Mouse (Mus musculus): ENCODE measurements at regions not wholly inside any gene's neighbourhood (a gene's known extent, or its start where the extent isn't known, plus 50 kb on each side); places are given as distances from the start of the nearest gene placed in this dataset.

DNA sequence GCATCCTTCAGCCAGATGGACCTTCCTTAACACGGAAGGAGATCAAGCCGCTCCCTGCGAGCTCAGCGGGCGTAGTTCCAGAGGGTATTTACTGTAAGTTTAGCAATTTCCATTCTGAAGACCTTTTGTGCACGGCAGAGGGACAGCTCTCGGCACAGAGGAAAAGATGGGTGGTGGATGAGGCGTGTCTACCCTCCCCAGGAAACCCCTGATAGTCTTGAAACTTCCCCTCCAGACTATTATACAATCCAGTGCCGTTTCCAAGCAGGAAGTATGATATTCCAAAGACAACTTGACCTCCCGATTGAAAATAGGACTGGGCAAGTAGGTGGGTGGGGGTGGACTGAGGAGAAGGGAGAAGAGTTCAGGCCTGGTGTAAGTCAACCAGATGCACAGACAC, 340.4 kb upstream of the Adgrl2 start:
- Histone ChIP-seq H3K4me3 (ENCODE audit: low read depth, low read length) (no peak overlapping the region), H3K9ac (ENCODE audit: low read depth, poor library complexity, severe bottlenecking) (no peak overlapping the region), H3K27me3 (ENCODE audit: control insufficient read depth, insufficient read depth, low read length, poor library complexity, severe bottlenecking) (no peaks in the 10 kb centered on the region), H3K9me3 (replicated peaks; ENCODE audit: control insufficient read depth, insufficient read depth, low read length, poor library complexity, severe bottlenecking) (no peaks in the 10 kb centered on the region), H3K36me3 (ENCODE audit: control insufficient read depth, insufficient read depth, low read length, poor library complexity, severe bottlenecking) (no peaks in the 10 kb centered on the region), H3K4me1 (ENCODE audit: control insufficient read depth, insufficient read depth, low read length) (peaks cover 6% of the 10 kb centered on the region), H3K27ac (ENCODE audit: insufficient read depth, low read length) (no peak overlapping the region)
- TF ChIP-seq CTCF (IDR thresholded peaks at IDR 0.05; ENCODE audit: low read depth, low read length) = no peak
- TF ChIP-seq EP300 (IDR thresholded peaks at IDR 0.05; ENCODE audit: insufficient read depth, low read depth, low read length) = no peak
- no peak for TF ChIP-seq POLR2A (IDR thresholded peaks at IDR 0.05; ENCODE audit: insufficient read depth, low read length)

DNA sequence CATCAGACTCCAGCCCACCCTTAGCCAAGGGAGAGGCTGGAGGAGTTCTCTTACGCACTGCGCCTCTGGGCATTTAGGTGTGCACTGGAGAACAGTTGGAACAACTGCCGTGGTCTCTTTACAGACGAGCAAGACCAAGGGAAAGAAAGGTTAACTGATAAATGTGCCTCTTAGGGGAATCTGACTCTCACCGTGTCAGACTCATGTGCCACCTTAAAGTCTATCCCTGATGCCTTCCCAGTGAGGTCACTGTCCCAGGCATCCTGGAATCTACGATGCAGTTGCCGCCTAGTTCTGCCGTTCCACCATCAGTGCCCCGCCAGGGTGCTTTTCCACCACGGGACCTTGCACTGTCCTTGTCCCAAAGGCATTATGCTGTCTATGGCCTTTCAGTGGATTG, 339.7 kb upstream of the Adgrl2 start:
- Histone ChIP-seq H3K4me1 (ENCODE audit: control insufficient read depth, insufficient read depth, low read length) (peaks cover 6% of the 10 kb centered on the region), H3K27ac (ENCODE audit: insufficient read depth, low read length) (no peak overlapping the region), H3K9ac (ENCODE audit: low read depth, poor library complexity, severe bottlenecking) (no peak overlapping the region), H3K4me3 (ENCODE audit: low read depth, low read length) (no peak overlapping the region), H3K27me3 (ENCODE audit: control insufficient read depth, insufficient read depth, low read length, poor library complexity, severe bottlenecking) (no peaks in the 10 kb centered on the region), H3K36me3 (ENCODE audit: control insufficient read depth, insufficient read depth, low read length, poor library complexity, severe bottlenecking) (no peaks in the 10 kb centered on the region), H3K9me3 (replicated peaks; ENCODE audit: control insufficient read depth, insufficient read depth, low read length, poor library complexity, severe bottlenecking) (no peaks in the 10 kb centered on the region)
- TF ChIP-seq EP300 (IDR thresholded peaks at IDR 0.05; ENCODE audit: insufficient read depth, low read depth, low read length) (no peak), CTCF (IDR thresholded peaks at IDR 0.05; ENCODE audit: low read depth, low read length) (no peak), POLR2A (IDR thresholded peaks at IDR 0.05; ENCODE audit: insufficient read depth, low read length) (no peak)

DNA sequence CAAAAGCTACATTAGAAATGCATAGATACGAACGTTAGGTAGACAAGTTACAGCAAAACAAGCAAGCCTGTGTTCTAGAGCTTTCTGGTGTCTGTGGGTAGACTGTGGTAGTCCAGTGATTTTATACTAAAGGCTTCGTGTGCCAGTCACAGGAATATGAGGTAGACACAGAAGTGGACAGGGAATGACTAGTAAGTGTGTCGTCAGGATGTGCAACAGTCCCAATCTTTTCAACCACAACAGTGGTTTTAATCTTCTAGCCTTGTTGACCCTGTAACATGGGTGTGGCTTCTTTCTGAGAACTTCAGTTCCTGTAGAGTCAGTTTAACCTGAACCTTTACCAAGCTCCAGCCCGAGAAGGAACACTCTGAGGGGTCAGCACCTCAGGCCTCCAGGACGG, 339.3 kb upstream of the Adgrl2 start:
- Histone ChIP-seq H3K9ac (ENCODE audit: low read depth, poor library complexity, severe bottlenecking) (no peak overlapping the region), H3K27ac (ENCODE audit: insufficient read depth, low read length) (no peak overlapping the region), H3K4me1 (ENCODE audit: control insufficient read depth, insufficient read depth, low read length) (peaks cover 6% of the 10 kb centered on the region), H3K9me3 (replicated peaks; ENCODE audit: control insufficient read depth, insufficient read depth, low read length, poor library complexity, severe bottlenecking) (no peaks in the 10 kb centered on the region), H3K27me3 (ENCODE audit: control insufficient read depth, insufficient read depth, low read length, poor library complexity, severe bottlenecking) (no peaks in the 10 kb centered on the region), H3K4me3 (ENCODE audit: low read depth, low read length) (no peak overlapping the region), H3K36me3 (ENCODE audit: control insufficient read depth, insufficient read depth, low read length, poor library complexity, severe bottlenecking) (no peaks in the 10 kb centered on the region)
- TF ChIP-seq EP300 (IDR thresholded peaks at IDR 0.05; ENCODE audit: insufficient read depth, low read depth, low read length) = no peak
- TF ChIP-seq CTCF (IDR thresholded peaks at IDR 0.05; ENCODE audit: low read depth, low read length) = no peak
- no peak for TF ChIP-seq POLR2A (IDR thresholded peaks at IDR 0.05; ENCODE audit: insufficient read depth, low read length)

DNA sequence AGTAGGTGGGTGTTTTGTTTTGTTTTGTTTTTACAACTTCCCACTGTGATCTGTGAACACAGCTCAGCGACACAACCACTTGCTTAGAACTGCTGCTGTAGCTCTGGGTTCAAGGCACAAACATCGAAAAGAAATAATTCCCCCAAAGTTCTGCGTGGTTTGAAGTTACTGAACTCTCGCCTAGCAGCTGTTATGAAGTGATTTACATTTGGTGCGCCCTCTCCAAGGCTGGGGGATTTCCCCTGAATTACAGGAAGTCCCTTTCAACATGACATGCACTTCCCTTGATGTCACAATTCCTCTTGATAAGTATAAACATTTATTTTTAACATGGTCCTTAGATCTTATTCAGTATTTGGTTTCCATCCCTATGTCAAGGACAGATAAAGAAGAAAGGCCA, 336.3 kb upstream of the Adgrl2 start:
- Histone ChIP-seq H3K4me1 (ENCODE audit: control insufficient read depth, insufficient read depth, low read length) (peaks cover 6% of the 10 kb centered on the region), H3K27me3 (ENCODE audit: control insufficient read depth, insufficient read depth, low read length, poor library complexity, severe bottlenecking) (no peaks in the 10 kb centered on the region), H3K36me3 (ENCODE audit: control insufficient read depth, insufficient read depth, low read length, poor library complexity, severe bottlenecking) (no peaks in the 10 kb centered on the region), H3K9ac (ENCODE audit: low read depth, poor library complexity, severe bottlenecking) (no peak overlapping the region), H3K9me3 (replicated peaks; ENCODE audit: control insufficient read depth, insufficient read depth, low read length, poor library complexity, severe bottlenecking) (no peaks in the 10 kb centered on the region), H3K27ac (ENCODE audit: insufficient read depth, low read length) (no peak overlapping the region), H3K4me3 (ENCODE audit: low read depth, low read length) (no peak overlapping the region)
- TF ChIP-seq POLR2A (IDR thresholded peaks at IDR 0.05; ENCODE audit: insufficient read depth, low read length) (no peak), CTCF (IDR thresholded peaks at IDR 0.05; ENCODE audit: low read depth, low read length) (no peak), EP300 (IDR thresholded peaks at IDR 0.05; ENCODE audit: insufficient read depth, low read depth, low read length) (no peak)

DNA sequence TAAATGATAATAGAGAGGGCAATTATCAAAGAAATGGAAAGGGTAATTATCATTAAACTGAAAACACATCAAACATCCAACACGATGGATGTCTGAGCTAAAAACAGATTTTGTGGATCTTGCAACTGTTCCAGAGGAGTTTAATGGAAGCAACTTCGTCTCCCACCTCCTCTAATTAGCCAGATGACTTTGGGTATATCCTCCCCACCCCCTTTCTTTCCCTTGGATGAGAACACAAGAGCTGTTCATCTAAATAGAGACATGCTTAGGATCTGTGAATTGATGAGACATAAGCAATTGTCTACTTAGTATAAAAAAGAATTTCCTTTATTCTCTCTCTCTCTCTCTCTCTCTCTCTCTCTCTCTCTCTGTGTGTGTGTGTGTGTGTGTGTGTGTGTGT, 333.7 kb upstream of the Adgrl2 start:
- TF ChIP-seq POLR2A (IDR thresholded peaks at IDR 0.05; ENCODE audit: insufficient read depth, low read length) (no peak), EP300 (IDR thresholded peaks at IDR 0.05; ENCODE audit: insufficient read depth, low read depth, low read length) (no peak), CTCF (IDR thresholded peaks at IDR 0.05; ENCODE audit: low read depth, low read length) (no peak)
- no peaks in the 10 kb centered on the region for H3K9me3 ChIP-seq (replicated peaks; ENCODE audit: control insufficient read depth, insufficient read depth, low read length, poor library complexity, severe bottlenecking)

DNA sequence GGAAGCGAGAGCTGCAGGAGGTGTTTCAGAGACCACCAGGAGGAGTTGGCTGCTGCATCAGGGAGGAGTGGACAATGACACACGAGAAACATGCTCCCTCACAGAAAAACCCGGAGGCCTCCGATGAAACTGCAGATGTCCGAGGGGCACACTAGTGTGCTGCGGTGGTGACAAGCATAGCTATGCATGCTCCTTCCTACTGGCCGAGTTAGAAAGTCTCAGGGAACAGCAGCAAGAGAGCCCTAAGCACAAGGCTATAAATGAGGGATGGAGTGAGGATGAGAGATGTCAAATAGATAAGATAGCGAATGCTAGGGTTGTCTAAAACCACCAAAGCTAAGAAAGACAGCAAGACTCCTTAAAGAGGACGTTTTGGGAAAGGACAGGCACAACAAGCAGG, 328.4 kb upstream of the Adgrl2 start:
- no peak overlapping the region for H3K27ac ChIP-seq (ENCODE audit: insufficient read depth, low read length)
- H3K9me3 ChIP-seq (replicated peaks; ENCODE audit: control insufficient read depth, insufficient read depth, low read length, poor library complexity, severe bottlenecking) = no peaks in the 10 kb centered on the region
- H3K27me3 ChIP-seq (ENCODE audit: control insufficient read depth, insufficient read depth, low read length, poor library complexity, severe bottlenecking) = no peaks in the 10 kb centered on the region
- H3K4me1 ChIP-seq (ENCODE audit: control insufficient read depth, insufficient read depth, low read length) = peaks cover 2% of the 10 kb centered on the region
- no peaks in the 10 kb centered on the region for H3K36me3 ChIP-seq (ENCODE audit: control insufficient read depth, insufficient read depth, low read length, poor library complexity, severe bottlenecking)
- no peak overlapping the region for H3K4me3 ChIP-seq (ENCODE audit: low read depth, low read length)
- TF ChIP-seq EP300 (IDR thresholded peaks at IDR 0.05; ENCODE audit: insufficient read depth, low read depth, low read length) = no peak
- no peak overlapping the region for H3K9ac ChIP-seq (ENCODE audit: low read depth, poor library complexity, severe bottlenecking)

More for the DNA sequence above, 333.7 kb upstream of the Adgrl2 start:
- Histone ChIP-seq H3K27me3 (ENCODE audit: control insufficient read depth, insufficient read depth, low read length, poor library complexity, severe bottlenecking) (no peaks in the 10 kb centered on the region), H3K4me3 (ENCODE audit: low read depth, low read length) (no peak overlapping the region), H3K36me3 (ENCODE audit: control insufficient read depth, insufficient read depth, low read length, poor library complexity, severe bottlenecking) (no peaks in the 10 kb centered on the region), H3K9ac (ENCODE audit: low read depth, poor library complexity, severe bottlenecking) (no peak overlapping the region), H3K4me1 (ENCODE audit: control insufficient read depth, insufficient read depth, low read length) (no peaks in the 10 kb centered on the region), H3K27ac (ENCODE audit: insufficient read depth, low read length) (no peak overlapping the region)
